Mouse (Mus musculus) limb, embryonic 13.5 days (tissue): ENCODE measurements at regions not wholly inside any gene's neighbourhood (a gene's known extent, or its start where the extent isn't known, plus 50 kb on each side); places are given as distances from the start of the nearest gene placed in this dataset.

Experiments used
- ATAC-seq: fragments of 200-750 bp; cut with Nextera tagmentation; 2 replicates; pipeline ENCODE4 v1.8.0; 2017; ENCODE audit warnings: low read depth, moderate number of reproducible peaks, moderate TSS enrichment; ENCODE audit not compliant: low FRiP score
- H3K27ac ChIP-seq: fragments of 300-500 bp; sonication (generic); 2 replicates; pipeline ENCODE4 v1.5.1; 2015; ENCODE audit warnings: inconsistent platforms, mild to moderate bottlenecking, moderate library complexity
- H3K27me3 ChIP-seq: fragments of 300-500 bp; sonication (generic); 2 replicates; pipeline ENCODE4 v1.6.1; 2015; ENCODE audit warnings: mild to moderate bottlenecking, inconsistent platforms
- H3K36me3 ChIP-seq: fragments of 300-500 bp; sonication (generic); 2 replicates; pipeline ENCODE4 v1.6.1; 2015; ENCODE audit warnings: inconsistent platforms, mild to moderate bottlenecking, moderate library complexity
- H3K4me1 ChIP-seq: fragments of 300-500 bp; sonication (generic); 2 replicates; pipeline ENCODE4 v1.6.1; 2015; ENCODE audit warnings: inconsistent platforms
- H3K4me2 ChIP-seq: fragments of 300-500 bp; sonication (generic); replicated peaks from 2 replicates; pipeline ENCODE4 v1.6.1; 2015; ENCODE audit warnings: inconsistent platforms, mild to moderate bottlenecking, moderate library complexity
- H3K4me3 ChIP-seq: fragments of 300-500 bp; sonication (generic); 2 replicates; pipeline ENCODE4 v1.5.1; 2015; ENCODE audit warnings: moderate library complexity, mild to moderate bottlenecking, inconsistent platforms
- H3K9ac ChIP-seq: fragments of 300-500 bp; sonication (generic); 2 replicates; pipeline ENCODE4 v1.6.1; 2015; ENCODE audit warnings: mild to moderate bottlenecking, inconsistent platforms
- H3K9me3 ChIP-seq: fragments of 300-500 bp; sonication (generic); 2 replicates; pipeline ENCODE4 v1.6.1; 2016; ENCODE audit warnings: inconsistent platforms
- WGBS: fragments of 180-500 bp; shearing (Covaris S2); methylation state at CpG from one replicate; pipeline ENCODE4 v1.1.7; 2015; 5-methylcytosine and 5-hydroxymethylcytosine counted together

DNA sequence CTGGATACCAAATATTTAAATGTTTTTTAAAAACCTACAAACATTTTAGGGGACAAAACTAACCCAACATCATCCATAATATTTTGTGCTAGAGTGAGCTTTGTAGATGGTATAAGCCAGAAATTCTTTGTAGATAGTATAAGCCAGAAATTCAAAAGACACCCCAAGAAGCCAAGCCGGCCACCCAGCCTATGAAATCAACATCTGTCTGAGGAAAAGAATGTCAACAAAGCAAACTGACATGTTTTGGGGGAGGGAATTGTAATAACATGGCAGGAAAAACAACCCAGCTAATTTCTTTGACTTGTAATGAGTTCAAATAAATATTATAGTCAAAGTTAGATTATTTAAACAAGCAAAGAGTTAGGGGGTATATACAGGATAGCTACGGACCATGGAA, 246.9 kb upstream of the Gm5148 start:
- Histone ChIP-seq H3K4me2 (no peak overlapping the region), H3K27me3 (no peaks in the 10 kb centered on the region), H3K9ac (no peak overlapping the region), H3K36me3 (no peaks in the 10 kb centered on the region), H3K4me3 (no peak overlapping the region), H3K9me3 (no peaks in the 10 kb centered on the region), H3K4me1 (peaks cover 15% of the 10 kb centered on the region), H3K27ac (no peak overlapping the region)
- WGBS, result 60% methylated on average over 2 of the region's 2 CpGs
- ATAC-seq, result no peak

DNA sequence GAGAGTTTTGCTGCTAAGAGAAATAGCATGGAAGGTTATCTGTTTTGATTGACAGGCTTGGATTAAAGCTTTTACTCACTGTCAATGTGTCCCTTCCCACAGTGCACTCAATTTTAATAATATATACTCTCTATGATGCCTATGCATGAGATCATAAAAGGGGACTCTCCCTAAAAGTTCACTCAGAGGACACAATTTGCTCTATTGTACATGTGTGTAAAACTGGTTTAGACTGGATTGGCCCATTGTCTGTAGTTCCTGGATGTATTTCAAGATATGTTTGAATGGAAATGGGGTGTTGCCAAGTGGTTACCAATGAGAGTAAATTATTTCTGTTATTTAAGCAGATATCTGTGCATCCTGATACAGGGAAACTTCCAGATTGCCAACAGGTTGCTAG, 244.4 kb upstream of the Gm5148 start:
- no peak overlapping the region for H3K4me3 ChIP-seq
- no peak overlapping the region for H3K4me2 ChIP-seq
- no peak overlapping the region for H3K27ac ChIP-seq
- 0 out of 2 replicates have a peak, but pooled peaks cover 2% of the 10 kb centered on the region for H3K4me1 ChIP-seq
- H3K27me3 ChIP-seq, result no peaks in the 10 kb centered on the region
- H3K9ac ChIP-seq, result no peak overlapping the region
- no peaks in the 10 kb centered on the region for H3K9me3 ChIP-seq
- no peak for ATAC-seq
- no peaks in the 10 kb centered on the region for H3K36me3 ChIP-seq

DNA sequence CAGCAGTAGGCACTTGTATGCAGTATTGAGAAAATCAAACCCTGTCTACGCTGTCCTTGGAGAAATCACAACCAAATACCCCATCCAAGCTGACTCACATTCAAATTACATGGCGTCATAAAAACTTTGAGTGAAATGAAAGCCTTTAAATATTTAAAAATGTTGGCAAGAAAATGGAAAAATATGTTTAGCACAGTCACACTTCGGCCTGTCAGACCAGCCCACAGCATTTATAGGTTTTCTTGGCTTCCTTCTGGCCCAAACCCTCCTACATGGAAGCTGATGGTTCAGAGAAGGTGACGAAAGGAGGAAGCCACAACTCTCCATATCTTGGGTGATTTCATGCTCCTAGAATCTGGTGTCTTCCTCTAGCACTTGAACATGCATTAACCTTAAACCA, 240.9 kb upstream of the Gm5148 start:
- Histone ChIP-seq H3K9ac (no peak overlapping the region), H3K9me3 (no peaks in the 10 kb centered on the region), H3K4me3 (no peak overlapping the region), H3K4me1 (peaks cover 15% of the 10 kb centered on the region), H3K36me3 (no peaks in the 10 kb centered on the region), H3K4me2 (no peak overlapping the region), H3K27ac (no peak overlapping the region), H3K27me3 (no peaks in the 10 kb centered on the region)
- 77% methylated on average over 4 of the region's 4 CpGs for WGBS
- ATAC-seq, result no peak

DNA sequence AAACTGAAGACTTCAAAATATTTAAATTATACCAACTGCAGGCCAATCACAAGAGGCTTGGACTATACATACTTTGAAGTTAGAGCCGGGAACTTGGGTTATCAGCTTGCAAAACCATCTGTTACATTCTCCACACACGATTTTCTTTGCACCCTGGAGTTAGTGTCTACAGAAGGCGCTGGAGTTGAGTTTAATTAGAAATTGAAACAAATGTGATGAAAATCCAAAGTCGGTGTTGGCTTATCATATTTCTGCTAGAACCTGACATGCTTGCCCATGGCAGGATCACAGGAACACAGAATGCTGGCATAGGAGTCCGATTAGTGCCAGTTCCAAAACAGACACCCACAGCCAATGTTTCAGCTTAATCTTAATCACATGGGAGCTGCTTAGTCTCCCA, 239.8 kb upstream of the Gm5148 start:
- H3K27me3 ChIP-seq, result no peaks in the 10 kb centered on the region
- no peak overlapping the region for H3K4me3 ChIP-seq
- H3K36me3 ChIP-seq, result no peaks in the 10 kb centered on the region
- H3K4me2 ChIP-seq, result no peak overlapping the region
- H3K9ac ChIP-seq, result no peak overlapping the region
- peaks cover 15% of the 10 kb centered on the region for H3K4me1 ChIP-seq
- WGBS, result 69% methylated on average over 5 of the region's 5 CpGs
- no peaks in the 10 kb centered on the region for H3K9me3 ChIP-seq
- no peak overlapping the region for H3K27ac ChIP-seq
- no peak for ATAC-seq

DNA sequence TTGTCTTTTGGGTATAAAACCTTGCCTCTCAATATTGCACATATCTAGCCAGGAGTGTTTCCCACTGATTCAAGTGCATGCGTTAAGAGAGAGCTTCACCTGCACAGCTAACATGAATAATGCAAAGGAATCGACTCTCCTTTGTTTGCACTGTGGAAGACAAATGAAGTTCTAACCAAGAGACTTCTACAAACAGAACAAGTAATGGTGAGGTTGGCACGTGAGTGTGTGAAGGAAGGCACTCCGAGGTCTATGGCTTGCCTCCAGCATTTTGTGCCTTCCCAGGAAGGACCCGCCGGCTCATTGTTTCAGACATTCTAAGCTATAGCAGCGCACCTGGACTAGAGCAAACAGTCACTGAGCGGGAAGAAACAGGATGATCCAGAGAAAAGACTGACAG, 238.5 kb upstream of the Gm5148 start:
- Histone ChIP-seq H3K4me1 (peaks cover 15% of the 10 kb centered on the region), H3K9me3 (no peaks in the 10 kb centered on the region), H3K27ac (no peak overlapping the region), H3K4me3 (no peak overlapping the region), H3K9ac (no peak overlapping the region), H3K27me3 (no peaks in the 10 kb centered on the region), H3K36me3 (no peaks in the 10 kb centered on the region), H3K4me2 (0 out of 2 replicates have a peak overlapping the region, but pooled peaks have one; percentile 4)
- WGBS, result 74% methylated on average over 8 of the region's 8 CpGs
- ATAC-seq, result no peak; the same call in 1 of the 2 replicates

DNA sequence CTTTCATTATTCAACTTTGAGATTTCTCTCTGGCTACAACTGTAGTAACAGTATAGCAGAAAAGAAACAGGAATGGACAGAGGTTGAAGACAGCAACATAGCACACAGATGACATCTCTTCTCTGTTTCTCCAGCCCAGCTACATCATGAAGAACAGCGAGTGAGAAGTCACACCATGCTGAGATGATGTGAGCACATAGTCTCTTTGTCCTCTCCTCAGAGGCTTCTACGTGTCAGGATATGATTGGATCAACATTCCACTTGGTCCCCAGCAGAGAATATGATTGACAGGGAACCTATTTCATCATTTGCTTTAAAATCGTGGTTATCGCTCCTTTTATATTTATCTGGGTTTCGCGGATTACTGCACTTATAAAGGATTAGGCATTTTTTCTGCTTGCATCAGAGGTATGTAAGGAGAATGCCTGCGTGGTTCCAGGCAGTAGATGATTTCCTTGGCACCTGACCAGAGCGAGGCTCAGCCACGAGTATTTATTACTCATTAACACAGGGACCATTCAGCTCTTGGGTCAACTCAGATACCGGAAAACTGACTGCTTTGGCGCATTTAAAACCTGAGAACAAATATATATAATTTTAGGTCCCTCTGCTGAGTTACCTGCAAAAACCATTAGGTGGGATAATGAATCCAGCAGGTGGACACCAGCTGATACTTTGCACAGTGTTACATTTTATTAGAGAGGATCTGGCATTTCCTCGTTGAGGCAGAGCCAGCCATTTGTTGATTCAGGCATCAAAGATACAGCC, 237.9 kb upstream of the Gm5148 start:
- no peaks in the 10 kb centered on the region for H3K36me3 ChIP-seq
- WGBS, result 38% methylated on average over 12 of the region's 12 CpGs
- no peak overlapping the region for H3K27ac ChIP-seq
- no peaks in the 10 kb centered on the region for H3K27me3 ChIP-seq
- H3K9me3 ChIP-seq, result no peaks in the 10 kb centered on the region
- ATAC-seq, result peak; percentile 40; the same call in 1 of the 2 replicates
- no peak overlapping the region for H3K9ac ChIP-seq
- H3K4me1 ChIP-seq, result peaks cover 15% of the 10 kb centered on the region
- H3K4me2 ChIP-seq, result 0 out of 2 replicates have a peak overlapping the region, but pooled peaks have one; percentile 4
- H3K4me3 ChIP-seq, result no peak overlapping the region

DNA sequence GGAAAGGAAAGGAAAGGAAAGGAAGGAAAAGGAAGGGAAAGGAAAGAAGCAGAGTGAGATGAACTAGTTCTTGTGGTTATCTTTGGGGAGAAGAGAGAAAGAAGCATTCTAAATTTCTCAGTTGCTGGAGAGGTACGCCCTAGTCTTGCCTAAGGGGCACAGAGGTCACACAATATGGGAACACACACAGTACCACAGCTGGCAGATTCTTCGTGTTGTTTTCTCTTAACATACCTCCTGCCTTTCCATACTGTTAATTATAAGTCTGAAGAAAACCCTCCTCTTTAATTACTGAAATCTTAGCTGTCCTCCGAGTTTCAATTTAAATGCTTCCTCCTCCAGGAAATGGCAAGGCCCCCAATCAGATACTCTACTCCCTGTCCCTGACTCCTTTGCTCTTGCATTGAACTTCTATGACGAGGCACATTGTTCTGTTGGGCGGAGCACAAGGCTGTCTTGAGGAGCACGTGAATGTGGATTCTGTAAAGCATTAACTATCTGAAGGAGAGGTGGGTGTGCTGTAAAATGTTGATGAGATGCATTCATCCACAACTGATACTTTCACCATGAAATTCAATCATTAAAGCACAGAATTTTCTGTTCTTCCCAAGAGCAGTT, 234.2 kb upstream of the Gm5148 start:
- peaks cover 12% of the 10 kb centered on the region for H3K4me1 ChIP-seq
- no peak overlapping the region for H3K4me3 ChIP-seq
- WGBS, result 43% methylated on average over 6 of the region's 6 CpGs
- H3K9ac ChIP-seq, result no peak overlapping the region
- ATAC-seq, result no peak
- H3K9me3 ChIP-seq, result no peaks in the 10 kb centered on the region
- no peaks in the 10 kb centered on the region for H3K27me3 ChIP-seq
- no peak overlapping the region for H3K27ac ChIP-seq
- no peak overlapping the region for H3K4me2 ChIP-seq
- H3K36me3 ChIP-seq, result no peaks in the 10 kb centered on the region

DNA sequence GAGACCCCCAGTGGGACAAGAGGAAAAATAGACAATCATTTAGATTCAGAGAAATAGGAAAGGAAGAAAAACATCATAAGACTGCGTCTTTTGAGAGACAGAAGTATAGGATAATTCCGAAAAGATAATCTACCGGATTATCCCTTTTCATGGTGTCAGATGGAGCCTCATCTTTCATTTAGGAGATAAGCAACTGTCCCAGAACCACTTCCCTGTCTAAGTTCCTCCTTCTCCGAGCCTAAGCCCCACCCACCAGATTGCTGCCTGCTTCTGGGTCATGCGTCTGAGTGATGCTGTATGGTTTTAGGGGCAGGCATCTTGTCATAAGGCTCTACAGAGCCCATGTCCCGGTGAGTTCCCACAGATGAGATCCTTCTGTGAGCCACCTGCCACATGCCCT, 232.3 kb upstream of the Gm5148 start:
- H3K4me3 ChIP-seq, result no peak overlapping the region
- H3K4me2 ChIP-seq, result no peak overlapping the region
- no peaks in the 10 kb centered on the region for H3K9me3 ChIP-seq

DNA sequence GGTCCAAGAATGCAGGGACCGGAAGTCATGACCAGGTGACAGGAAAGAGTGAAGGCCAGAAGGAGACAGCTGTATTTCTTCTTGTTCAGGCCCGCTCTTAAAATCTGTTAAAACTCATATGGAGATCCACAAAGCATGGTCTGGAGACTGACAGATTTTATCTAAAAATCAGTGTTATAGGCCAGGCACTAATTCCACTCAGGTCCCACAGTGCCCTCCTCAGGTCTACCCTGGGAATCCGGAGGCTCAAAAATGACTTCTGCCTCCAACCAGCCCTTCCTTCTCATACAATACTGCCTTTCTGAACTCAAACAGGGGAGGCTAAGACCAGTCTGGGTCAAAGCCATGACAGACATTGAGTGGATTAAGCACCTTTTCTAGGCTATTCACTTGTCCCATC, 228.6 kb upstream of the Gm5148 start:
- no peak overlapping the region for H3K4me3 ChIP-seq
- no peak overlapping the region for H3K27ac ChIP-seq
- H3K4me1 ChIP-seq, result no peaks in the 10 kb centered on the region
- WGBS, result 50% methylated on average over 3 of the region's 3 CpGs
- no peak for ATAC-seq
- no peak overlapping the region for H3K4me2 ChIP-seq
- no peaks in the 10 kb centered on the region for H3K36me3 ChIP-seq
- H3K9me3 ChIP-seq, result no peaks in the 10 kb centered on the region
- H3K9ac ChIP-seq, result no peak overlapping the region
- no peaks in the 10 kb centered on the region for H3K27me3 ChIP-seq

More for the DNA sequence above, 232.3 kb upstream of the Gm5148 start:
- no peak overlapping the region for H3K9ac ChIP-seq
- no peak overlapping the region for H3K27ac ChIP-seq
- WGBS, result 91% methylated on average over 6 of the region's 6 CpGs
- H3K36me3 ChIP-seq, result no peaks in the 10 kb centered on the region
- H3K4me1 ChIP-seq, result no peaks in the 10 kb centered on the region; the same call in 1 of the 2 replicates
- no peak for ATAC-seq
- no peaks in the 10 kb centered on the region for H3K27me3 ChIP-seq

DNA sequence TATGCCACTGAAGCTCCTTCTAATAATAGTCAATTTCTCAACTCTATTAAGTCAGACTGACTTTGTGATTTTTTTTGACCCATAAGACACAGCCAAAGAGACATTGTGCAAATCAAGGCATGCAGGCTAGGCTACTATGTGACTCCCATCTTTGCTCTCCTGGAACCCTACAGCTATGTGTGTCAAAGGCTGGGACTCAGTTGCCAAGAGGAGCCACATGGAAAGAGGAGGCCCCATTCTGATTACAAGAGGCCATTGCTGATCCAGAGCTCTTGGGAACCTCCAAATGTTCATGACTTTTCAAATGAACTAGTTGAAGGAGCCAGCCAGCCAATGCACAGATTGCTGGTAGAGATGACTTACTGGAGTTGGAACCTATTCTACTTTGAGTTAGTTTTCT, 228.0 kb upstream of the Gm5148 start:
- ATAC-seq, result no peak
- H3K36me3 ChIP-seq, result no peaks in the 10 kb centered on the region
- H3K9ac ChIP-seq, result no peak overlapping the region
- no peaks in the 10 kb centered on the region for H3K9me3 ChIP-seq
- H3K27me3 ChIP-seq, result no peaks in the 10 kb centered on the region
- H3K4me1 ChIP-seq, result no peaks in the 10 kb centered on the region
- no peak overlapping the region for H3K4me2 ChIP-seq
- no peak overlapping the region for H3K27ac ChIP-seq
- H3K4me3 ChIP-seq, result no peak overlapping the region

DNA sequence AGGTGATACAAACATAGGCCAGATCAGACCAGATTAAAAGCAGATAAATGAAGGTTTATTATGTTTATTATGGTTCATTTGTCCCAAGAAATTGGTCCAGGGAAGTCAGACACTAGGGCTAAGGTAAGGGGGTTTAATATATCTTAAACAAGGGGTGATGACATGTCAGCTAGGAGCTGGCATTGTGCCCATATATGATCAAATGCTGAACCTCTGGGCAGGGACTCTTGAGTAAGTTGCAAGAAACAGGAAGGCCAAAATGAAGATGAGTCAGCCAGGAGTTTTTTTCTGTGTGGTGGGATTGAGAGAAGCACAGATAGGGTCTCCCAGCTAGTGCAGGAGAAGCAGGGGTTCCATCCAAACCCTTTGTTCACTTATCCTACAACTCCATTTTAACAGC, 219.4 kb upstream of the Gm5148 start:
- Histone ChIP-seq H3K4me3 (no peak overlapping the region), H3K27me3 (no peaks in the 10 kb centered on the region), H3K4me2 (no peak overlapping the region), H3K9me3 (no peaks in the 10 kb centered on the region), H3K36me3 (no peaks in the 10 kb centered on the region), H3K27ac (no peak overlapping the region), H3K4me1 (peaks cover 6% of the 10 kb centered on the region), H3K9ac (no peak overlapping the region)
- no peak for ATAC-seq

DNA sequence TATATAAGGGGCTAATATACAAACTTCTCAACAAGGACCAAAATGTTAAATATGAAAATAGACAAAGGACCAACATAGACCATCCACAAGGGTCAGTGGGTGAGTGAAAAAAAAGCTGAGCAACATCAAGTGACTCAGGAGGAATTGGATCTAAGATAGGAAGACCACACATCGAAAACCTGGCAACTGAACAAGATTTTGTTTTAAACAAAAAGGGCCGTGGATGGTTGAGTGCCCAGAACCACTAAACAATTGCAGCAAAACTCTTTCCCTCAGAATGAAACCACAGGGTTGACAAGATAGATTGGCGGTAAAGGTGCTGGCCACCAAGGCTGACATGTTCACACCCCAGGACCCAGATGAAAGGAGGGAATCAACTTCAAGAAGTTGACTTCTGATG, 215.7 kb upstream of the Gm5148 start:
- H3K4me2 ChIP-seq, result no peak overlapping the region
- no peaks in the 10 kb centered on the region for H3K27me3 ChIP-seq
- 87% methylated on average over 3 of the region's 3 CpGs for WGBS

DNA sequence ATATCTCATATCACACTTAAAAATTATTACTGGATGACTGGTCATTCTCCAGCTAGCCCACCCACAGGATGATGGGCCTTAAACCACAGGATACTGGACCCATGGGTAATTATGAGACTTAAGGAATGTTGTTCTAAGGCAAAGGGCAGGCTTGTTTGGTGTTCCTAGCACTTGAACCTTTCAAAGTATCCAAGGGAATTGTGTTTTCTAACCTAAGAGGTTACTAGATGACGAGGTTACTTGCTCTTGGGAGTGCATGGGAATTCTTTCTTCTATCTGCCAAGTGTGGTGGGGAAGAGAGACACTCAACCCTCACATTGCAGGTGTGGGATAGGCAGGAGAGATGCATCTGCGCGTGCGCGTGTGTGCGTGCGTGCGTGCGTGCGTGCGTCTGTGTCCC, 214.6 kb upstream of the Gm5148 start:
- 97% methylated on average over 11 of the region's 11 CpGs for WGBS
- Histone ChIP-seq H3K4me2 (no peak overlapping the region), H3K27me3 (no peaks in the 10 kb centered on the region), H3K4me3 (no peak overlapping the region), H3K9me3 (no peaks in the 10 kb centered on the region), H3K4me1 (peaks cover 51% of the 10 kb centered on the region), H3K36me3 (no peaks in the 10 kb centered on the region), H3K9ac (no peak overlapping the region), H3K27ac (no peak overlapping the region)
- ATAC-seq, result no peak

More for the DNA sequence above, 215.7 kb upstream of the Gm5148 start:
- Histone ChIP-seq H3K27ac (no peak overlapping the region), H3K4me1 (peaks cover 42% of the 10 kb centered on the region), H3K4me3 (no peak overlapping the region), H3K9me3 (no peaks in the 10 kb centered on the region), H3K9ac (no peak overlapping the region), H3K36me3 (no peaks in the 10 kb centered on the region)
- no peak for ATAC-seq
